Mouse (Mus musculus) liver, embryonic 14.5 days (tissue): ENCODE measurements at regions not wholly inside any gene's neighbourhood (a gene's known extent, or its start where the extent isn't known, plus 50 kb on each side); places are given as distances from the start of the nearest gene placed in this dataset.

Experiments
- CTCF ChIP-seq: IDR thresholded peaks from 2 replicates; pipeline ENCODE4 v1.5.1; 2016; ENCODE audit warnings: antibody characterized with exemption, low read depth, control low read depth
- EP300 ChIP-seq: IDR thresholded peaks from 2 replicates; pipeline ENCODE4 v1.6.1; 2016; ENCODE audit warnings: antibody characterized with exemption, low read depth

- TF ChIP-seq CTCF (no peak), EP300 (no peak)
Observed at GRCm38 (mm10) chr8:127968026-127968425, 390.4 kb upstream of the Nrp1 start.
